Mouse (Mus musculus): ENCODE data around the gene Amz1. TPM values are rescaled to one million over a fixed set of nuclear protein-coding genes. Genes with fewer than 3 reads are reported as not detected.

The Amz1 gene
- polyA plus RNA-seq, 1 experiment from 2014 or later, result 0.79 TPM

DNA sequence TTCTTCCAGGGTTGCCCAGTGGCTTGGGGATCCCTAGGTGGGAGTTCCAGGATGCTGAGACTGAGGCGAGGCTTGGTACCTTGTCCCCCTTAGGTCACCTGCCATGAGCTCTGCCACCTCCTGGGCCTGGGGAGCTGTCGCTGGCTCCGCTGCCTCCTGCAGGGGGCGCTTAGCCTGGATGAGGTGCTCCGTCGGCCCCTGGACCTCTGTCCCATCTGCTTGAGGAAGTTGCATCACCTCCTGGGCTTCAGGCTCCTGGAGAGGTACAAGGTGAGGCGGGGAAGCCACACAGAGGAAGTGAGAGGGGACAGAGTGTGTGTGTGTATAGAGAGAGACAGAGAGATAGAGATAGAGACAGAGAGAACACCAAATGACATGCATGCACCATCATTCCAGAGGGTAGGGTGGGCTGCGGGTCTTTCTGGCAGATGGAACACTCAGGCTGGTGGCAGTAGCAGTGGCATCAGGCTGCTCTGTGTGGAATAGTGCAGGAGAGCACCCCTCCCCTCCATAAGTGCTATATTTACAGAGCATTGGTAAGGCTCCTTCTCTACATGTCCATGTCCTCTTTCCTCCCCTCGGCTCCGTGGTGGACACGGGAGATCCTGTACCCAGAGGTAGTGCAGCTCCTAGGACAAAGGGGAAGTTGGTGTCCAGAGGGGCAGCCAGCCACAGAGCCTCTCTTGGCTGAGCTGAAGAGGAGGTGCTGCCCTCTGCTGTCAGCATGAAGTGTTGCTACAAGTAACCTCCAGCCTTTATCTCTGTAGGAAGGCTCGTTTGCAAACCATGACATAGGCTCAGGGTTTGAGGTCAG, 25.3 kb downstream of the Amz1 start:
- Histone ChIP-seq H3K27me3 (no peaks in the 10 kb centered on the region), H3K36me3 (no peaks in the 10 kb centered on the region), H3K4me1 (peaks cover 7% of the 10 kb centered on the region), H3K4me2 (replicated peaks) (peak overlapping the region; percentile 48), H3K9me3 (replicated peaks) (no peaks in the 10 kb centered on the region), H3K4me3 (replicated peaks) (peak overlapping the region; percentile 27), H3K27ac (replicated peaks) (no peak overlapping the region), H3K9ac (0 out of 2 replicates have a peak overlapping the region, but pooled peaks have one; percentile 0)
- WGBS, result 17% methylated on average over 12 of the region's 12 CpGs
- peak; percentile 56; the same call in 1 of the 2 replicates for ATAC-seq (ENCODE audit: insufficient number of reproducible peaks, low FRiP score, low TSS enrichment, low read depth)

DNA sequence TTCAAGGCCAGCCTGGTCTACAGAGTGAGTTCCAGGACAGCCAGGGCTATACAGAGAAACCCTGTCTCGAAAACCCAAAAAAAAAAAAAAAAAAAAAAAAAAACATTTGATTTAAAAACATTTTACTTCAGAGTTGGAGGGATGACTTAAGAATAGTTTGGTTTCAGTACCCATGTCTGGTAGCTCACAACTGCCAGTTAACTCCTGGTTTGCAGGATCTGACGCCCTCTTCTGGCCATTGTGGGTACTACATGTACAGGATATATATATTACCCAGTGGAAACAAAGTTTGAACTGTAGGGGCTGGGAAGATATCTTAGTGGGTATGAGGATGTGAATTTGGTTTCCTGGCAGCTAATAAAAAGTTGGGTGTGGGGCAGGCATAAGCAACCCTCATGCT, 27.0 kb downstream of the Amz1 start:
- ATAC-seq (ENCODE audit: insufficient number of reproducible peaks, low FRiP score, low TSS enrichment, low read depth), result no peak
- no peaks in the 10 kb centered on the region for H3K9me3 ChIP-seq (replicated peaks)
- H3K4me3 ChIP-seq (replicated peaks), result no peak overlapping the region
- no peaks in the 10 kb centered on the region for H3K27me3 ChIP-seq
- H3K9ac ChIP-seq, result no peak overlapping the region
- H3K36me3 ChIP-seq, result no peaks in the 10 kb centered on the region
- WGBS, result 0% methylated on average over 1 of the region's 2 CpGs
- H3K4me2 ChIP-seq (replicated peaks), result no peak overlapping the region
- no peak overlapping the region for H3K27ac ChIP-seq (replicated peaks)
- peaks cover 8% of the 10 kb centered on the region for H3K4me1 ChIP-seq

DNA sequence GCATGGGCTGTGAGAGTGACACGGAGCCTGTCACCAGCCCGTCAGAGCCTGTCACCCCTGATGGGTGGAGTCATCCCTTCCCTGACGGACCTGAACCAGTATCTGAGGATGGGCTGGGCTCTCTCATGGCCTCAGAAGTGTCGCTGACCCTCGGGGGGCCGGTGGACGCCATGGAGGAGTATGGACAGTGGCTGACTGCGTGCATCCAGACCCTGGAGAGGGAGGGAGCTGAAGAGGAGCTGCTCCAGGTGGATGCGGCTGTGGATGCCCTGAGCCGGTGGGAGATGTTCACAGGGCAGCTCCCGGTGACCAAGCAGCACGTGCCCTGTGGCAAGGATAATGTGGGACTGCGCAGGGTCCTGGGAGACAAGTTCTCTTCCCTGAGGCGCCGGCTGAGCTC, 28.1 kb downstream of the Amz1 start:
- Histone ChIP-seq H3K4me1 (peaks cover 15% of the 10 kb centered on the region), H3K27ac (replicated peaks) (no peak overlapping the region), H3K4me2 (replicated peaks) (no peak overlapping the region), H3K4me3 (replicated peaks) (no peak overlapping the region), H3K36me3 (no peaks in the 10 kb centered on the region), H3K9me3 (replicated peaks) (no peaks in the 10 kb centered on the region), H3K9ac (no peak overlapping the region), H3K27me3 (no peaks in the 10 kb centered on the region)
- 94% methylated on average over 15 of the region's 15 CpGs for WGBS
- no peak for ATAC-seq (ENCODE audit: insufficient number of reproducible peaks, low FRiP score, low TSS enrichment, low read depth)

DNA sequence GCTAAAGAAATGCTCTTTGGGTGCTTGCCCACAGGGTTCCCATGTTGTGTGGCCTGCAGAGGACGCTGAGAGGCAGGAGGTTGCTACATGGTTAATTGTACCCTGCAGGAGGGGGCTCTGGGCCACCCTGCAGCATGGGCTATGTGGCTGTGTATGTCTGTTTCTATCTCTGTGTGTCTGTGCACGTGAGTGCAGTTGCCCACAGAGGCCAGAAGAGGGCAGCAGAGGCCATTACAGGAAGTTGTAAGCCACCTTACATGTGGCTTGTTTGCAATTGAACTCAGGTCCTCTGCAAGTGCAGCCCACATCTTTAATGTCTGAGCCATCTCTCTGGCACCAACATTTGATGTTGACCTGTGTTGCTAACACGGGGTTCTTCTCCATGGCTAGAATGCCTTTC, 28.7 kb downstream of the Amz1 start:
- Histone ChIP-seq H3K27ac (replicated peaks) (0 out of 2 replicates have a peak overlapping the region, but pooled peaks have one; percentile 17), H3K9me3 (replicated peaks) (no peaks in the 10 kb centered on the region), H3K4me3 (replicated peaks) (no peak overlapping the region), H3K4me2 (replicated peaks) (no peak overlapping the region), H3K9ac (no peak overlapping the region), H3K4me1 (peaks cover 15% of the 10 kb centered on the region), H3K27me3 (no peaks in the 10 kb centered on the region), H3K36me3 (peaks cover 3% of the 10 kb centered on the region; the same call in 1 of the 2 replicates)
- WGBS, result 94% methylated on average over 3 of the region's 3 CpGs
- no peak for ATAC-seq (ENCODE audit: insufficient number of reproducible peaks, low FRiP score, low TSS enrichment, low read depth)

DNA sequence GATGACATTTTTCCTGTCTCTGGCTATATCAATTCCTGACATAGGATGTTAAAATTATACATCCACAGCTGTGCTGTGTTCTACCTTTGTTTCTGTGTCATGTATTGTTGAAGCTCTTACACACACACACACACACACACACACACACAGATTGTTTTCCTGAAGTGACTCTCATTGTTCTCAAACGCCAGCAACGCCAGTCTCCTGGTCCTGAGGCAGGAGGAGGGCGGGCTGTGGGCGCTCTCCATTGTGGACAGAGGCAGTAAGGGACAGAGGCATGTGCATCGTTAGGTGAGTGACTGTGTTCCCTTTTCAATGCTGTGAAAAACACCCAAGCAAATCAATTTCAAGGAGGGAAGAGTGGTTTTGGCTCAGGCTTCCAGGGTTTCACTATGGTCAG, 29.3 kb downstream of the Amz1 start:
- Histone ChIP-seq H3K9ac (no peak overlapping the region), H3K4me1 (peaks cover 15% of the 10 kb centered on the region), H3K27ac (replicated peaks) (no peak overlapping the region), H3K9me3 (replicated peaks) (no peaks in the 10 kb centered on the region), H3K36me3 (peaks cover 8% of the 10 kb centered on the region; the same call in 1 of the 2 replicates), H3K4me2 (replicated peaks) (no peak overlapping the region), H3K27me3 (no peaks in the 10 kb centered on the region), H3K4me3 (replicated peaks) (no peak overlapping the region)
- WGBS, result 78% methylated on average over 5 of the region's 5 CpGs
- ATAC-seq (ENCODE audit: insufficient number of reproducible peaks, low FRiP score, low TSS enrichment, low read depth), result no peak

DNA sequence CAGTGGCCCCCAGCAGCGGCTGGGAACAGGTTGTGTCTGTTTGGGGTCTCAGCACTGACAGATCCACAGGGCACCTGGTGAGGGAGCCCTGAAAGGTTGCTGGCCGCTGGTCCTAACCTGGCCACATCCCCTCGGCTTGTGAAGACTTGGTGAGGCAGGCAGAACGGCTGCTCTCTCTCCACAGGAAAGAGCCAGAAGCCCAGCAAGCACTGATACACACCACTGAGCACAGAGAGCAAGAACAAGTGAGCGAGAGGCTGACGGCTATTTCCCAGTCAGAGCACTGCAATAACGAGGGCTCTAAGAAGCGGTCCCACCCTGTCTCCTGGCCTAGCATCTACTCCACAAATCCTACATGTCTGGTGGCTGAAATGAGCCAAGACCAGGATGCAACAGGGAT, 34.9 kb downstream of the Amz1 start:
- Histone ChIP-seq H3K9ac (no peak overlapping the region), H3K4me2 (replicated peaks) (no peak overlapping the region), H3K36me3 (peaks cover 50% of the 10 kb centered on the region), H3K9me3 (replicated peaks) (no peaks in the 10 kb centered on the region), H3K4me3 (replicated peaks) (no peak overlapping the region), H3K27me3 (no peaks in the 10 kb centered on the region), H3K27ac (replicated peaks) (no peak overlapping the region), H3K4me1 (peaks cover 7% of the 10 kb centered on the region; the same call in 1 of the 2 replicates)
- WGBS, result 87% methylated on average over 8 of the region's 8 CpGs
- no peak for ATAC-seq (ENCODE audit: insufficient number of reproducible peaks, low FRiP score, low TSS enrichment, low read depth)

DNA sequence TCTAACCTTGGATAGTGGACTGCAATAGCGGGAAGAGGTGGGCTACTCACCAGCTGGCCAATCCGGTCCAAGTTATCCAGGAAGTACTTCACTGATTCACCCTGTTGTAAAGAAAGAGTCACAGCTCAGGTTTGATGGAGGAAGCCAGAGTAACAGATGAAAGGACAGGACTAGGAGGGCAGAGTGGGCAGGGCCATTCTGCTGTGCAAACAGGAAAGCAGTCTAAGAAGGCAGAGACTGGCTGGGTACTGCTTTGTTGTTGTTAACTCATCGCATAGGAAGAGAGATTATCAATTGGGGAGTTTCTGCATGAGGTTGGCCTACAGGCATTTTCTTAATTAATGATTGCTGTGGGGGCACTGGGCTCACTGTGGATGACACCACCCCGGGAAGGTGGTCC, 38.6 kb downstream of the Amz1 start:
- peaks cover 6% of the 10 kb centered on the region for H3K4me1 ChIP-seq
- H3K27ac ChIP-seq (replicated peaks), result no peak overlapping the region
- H3K9me3 ChIP-seq (replicated peaks), result no peaks in the 10 kb centered on the region
- H3K36me3 ChIP-seq, result peaks cover 53% of the 10 kb centered on the region
- ATAC-seq (ENCODE audit: insufficient number of reproducible peaks, low FRiP score, low TSS enrichment, low read depth), result no peak
- no peak overlapping the region for H3K9ac ChIP-seq
- no peak overlapping the region for H3K4me3 ChIP-seq (replicated peaks)
- 82% methylated on average over 4 of the region's 4 CpGs for WGBS
- H3K4me2 ChIP-seq (replicated peaks), result no peak overlapping the region
- H3K27me3 ChIP-seq, result no peaks in the 10 kb centered on the region

DNA sequence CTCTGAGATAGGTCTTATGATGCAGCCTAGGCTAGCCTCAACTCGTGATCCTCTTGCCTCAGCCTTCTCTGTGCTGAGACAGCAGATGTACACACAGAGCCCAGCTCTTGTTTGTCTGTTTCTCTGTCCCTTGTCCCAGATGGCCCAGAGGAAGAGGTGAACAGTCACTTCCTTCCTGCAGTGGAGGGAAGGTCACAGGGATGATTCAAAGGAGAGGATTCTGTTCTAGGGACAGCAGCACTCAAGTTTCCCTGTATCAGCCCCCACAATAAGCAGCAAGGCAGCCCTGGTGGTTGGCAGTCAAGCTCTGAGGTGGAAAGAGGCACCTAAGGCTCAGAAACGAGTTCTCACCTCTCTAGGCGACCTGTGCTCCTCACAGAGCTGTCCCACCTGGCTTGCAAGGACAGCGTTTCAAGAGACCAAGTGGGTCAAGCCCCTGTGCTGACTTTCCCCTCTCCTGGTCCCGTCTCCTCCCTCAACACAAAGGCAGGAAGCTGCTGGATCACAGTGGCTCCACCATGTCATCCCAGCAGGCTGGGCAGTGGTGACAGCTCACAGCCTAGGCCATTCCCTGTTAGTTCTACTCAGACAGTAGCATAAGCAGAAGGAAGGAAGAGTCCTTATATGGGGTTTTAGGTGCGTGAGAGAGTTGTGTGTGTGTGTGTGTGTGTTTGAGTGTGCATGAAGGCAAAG, 41.1 kb downstream of the Amz1 start:
- no peak for ATAC-seq (ENCODE audit: insufficient number of reproducible peaks, low FRiP score, low TSS enrichment, low read depth)
- 75% methylated on average over 6 of the region's 6 CpGs for WGBS

DNA sequence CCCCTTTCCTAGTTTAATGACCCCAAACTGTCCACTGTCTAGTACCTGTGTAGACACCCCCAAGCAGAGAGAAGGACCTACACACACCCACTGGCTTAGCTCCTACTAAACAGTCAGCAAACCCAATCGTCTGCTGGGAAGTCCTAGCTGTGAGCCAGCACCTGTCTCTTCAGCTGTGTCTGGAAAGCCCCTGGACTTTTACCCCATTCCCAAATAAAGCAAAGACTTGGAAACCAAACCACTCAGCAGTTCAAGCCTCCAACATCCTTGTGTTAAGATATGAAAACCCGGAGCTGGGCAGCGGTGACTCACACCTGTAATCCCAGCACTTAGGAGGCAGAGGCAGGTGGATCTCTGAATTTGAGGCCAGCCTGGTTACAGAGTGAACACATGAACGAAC, 42.6 kb downstream of the Amz1 start:
- H3K9me3 ChIP-seq (replicated peaks), result no peaks in the 10 kb centered on the region
- no peak overlapping the region for H3K9ac ChIP-seq
- H3K27me3 ChIP-seq, result no peaks in the 10 kb centered on the region
- H3K4me3 ChIP-seq (replicated peaks), result no peak overlapping the region
- peaks cover 30% of the 10 kb centered on the region for H3K4me1 ChIP-seq
- 80% methylated on average over 4 of the region's 4 CpGs for WGBS
- ATAC-seq (ENCODE audit: insufficient number of reproducible peaks, low FRiP score, low TSS enrichment, low read depth), result no peak
- no peak overlapping the region for H3K27ac ChIP-seq (replicated peaks)
- H3K4me2 ChIP-seq (replicated peaks), result no peak overlapping the region
- H3K36me3 ChIP-seq, result peaks cover 16% of the 10 kb centered on the region

More for the DNA sequence above, 41.1 kb downstream of the Amz1 start:
- no peaks in the 10 kb centered on the region for H3K9me3 ChIP-seq (replicated peaks)
- no peak overlapping the region for H3K9ac ChIP-seq
- no peak overlapping the region for H3K4me3 ChIP-seq (replicated peaks)
- H3K36me3 ChIP-seq, result peaks cover 28% of the 10 kb centered on the region
- no peaks in the 10 kb centered on the region for H3K27me3 ChIP-seq
- H3K4me2 ChIP-seq (replicated peaks), result no peak overlapping the region
- H3K4me1 ChIP-seq, result peaks cover 24% of the 10 kb centered on the region
- H3K27ac ChIP-seq (replicated peaks), result peak overlapping the region; percentile 51; the same call in 1 of the 2 replicates

DNA sequence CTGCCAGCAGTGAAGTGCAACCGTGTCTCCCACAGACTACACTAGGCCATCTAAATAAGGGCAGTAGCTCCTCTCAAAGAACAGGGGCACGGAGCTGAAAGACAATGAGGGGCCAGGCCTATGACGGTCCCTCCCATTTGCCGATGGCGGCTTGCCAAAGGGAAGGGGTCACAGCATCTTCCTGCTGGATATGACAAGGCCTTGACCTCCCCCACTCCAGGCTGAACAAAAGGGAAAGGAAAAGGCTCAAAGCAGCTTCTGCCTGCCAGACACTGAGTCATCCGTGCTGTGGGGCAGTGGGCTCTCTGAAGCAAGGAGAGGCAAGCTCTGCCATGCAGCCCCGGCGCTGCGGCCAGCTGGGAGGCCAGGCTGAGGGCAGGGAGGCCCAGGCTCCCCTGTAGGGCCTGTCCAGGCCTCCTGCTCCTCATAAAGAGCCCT, 43.8 kb downstream of the Amz1 start:
- Histone ChIP-seq H3K27me3 (no peaks in the 10 kb centered on the region), H3K36me3 (peaks cover 5% of the 10 kb centered on the region; the same call in 1 of the 2 replicates), H3K9ac (peak overlapping the region; percentile 15; the same call in 1 of the 2 replicates), H3K27ac (replicated peaks) (peak overlapping the region; percentile 83), H3K4me3 (replicated peaks) (no peak overlapping the region), H3K4me2 (replicated peaks) (no peak overlapping the region), H3K9me3 (replicated peaks) (no peaks in the 10 kb centered on the region), H3K4me1 (peaks cover 42% of the 10 kb centered on the region)
- 29% methylated on average over 9 of the region's 9 CpGs for WGBS
- peak; percentile 44 for ATAC-seq (ENCODE audit: insufficient number of reproducible peaks, low FRiP score, low TSS enrichment, low read depth)

DNA sequence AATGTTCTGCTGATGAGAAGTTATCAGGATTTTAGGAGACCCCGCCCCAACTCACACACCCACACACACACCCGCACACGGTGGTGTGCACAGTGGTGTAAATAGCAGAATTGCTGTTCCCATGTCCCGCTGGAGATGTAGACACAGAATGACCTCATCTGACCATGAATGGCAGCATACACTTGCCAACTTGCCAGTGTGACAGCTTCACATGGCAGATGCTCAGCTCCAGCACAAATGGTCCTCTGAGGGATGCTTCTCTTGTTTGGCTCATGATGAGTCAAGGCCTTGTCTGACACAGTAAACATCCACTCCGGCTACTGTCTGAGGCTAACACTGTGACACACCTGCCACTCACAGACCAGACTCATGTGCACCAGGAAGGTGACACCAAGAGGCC, 44.4 kb downstream of the Amz1 start:
- H3K9ac ChIP-seq, result no peak overlapping the region
- H3K36me3 ChIP-seq, result peaks cover 5% of the 10 kb centered on the region; the same call in 1 of the 2 replicates
- peak overlapping the region; percentile 83 for H3K27ac ChIP-seq (replicated peaks)
- H3K4me2 ChIP-seq (replicated peaks), result no peak overlapping the region
- WGBS, result 64% methylated on average over 5 of the region's 5 CpGs
- H3K4me3 ChIP-seq (replicated peaks), result no peak overlapping the region
- H3K27me3 ChIP-seq, result no peaks in the 10 kb centered on the region
- H3K9me3 ChIP-seq (replicated peaks), result no peaks in the 10 kb centered on the region
- 0 out of 2 replicates have a peak, but pooled peaks have one; percentile 25 for ATAC-seq (ENCODE audit: insufficient number of reproducible peaks, low FRiP score, low TSS enrichment, low read depth)
- H3K4me1 ChIP-seq, result peaks cover 46% of the 10 kb centered on the region
